Mouse (Mus musculus): ENCODE measurements around the gene Ldha.

GRCm38 (mm10) chr7:46899343-46899742 lies 58.1 kb downstream of the Ldha start:
- no peak for TF ChIP-seq POLR2A (IDR thresholded peaks at IDR 0.05; ENCODE audit: extremely low read depth, insufficient read depth, low read length)
- TF ChIP-seq CTCF (IDR thresholded peaks at IDR 0.05; ENCODE audit: low read depth, low read length), result no peak

Measured in liver, adult 2 months (tissue).